ENCODE assay signal across 9 mouse cellular contexts in genomic region chr12:55433802-55434435, GRCm38 (mm10). TPM values are rescaled to one million over a fixed set of nuclear protein-coding genes. Genes with fewer than 3 reads are reported as not detected.
A peak's percentile ranks its signal among the peaks of the same experiment; 100 is the strongest.
DNase-seq lines count a peak whose midpoint lies in the region; ATAC-seq and TF ChIP-seq lines count a peak whose summit lies in the region.
"Had no signal": no experiment of that assay in that cellular context is flagged by ENCODE, and none has a peak within 500 bp of the region (broad histone marks: within the 10 kb centered on the region; RNA-seq: fewer than 3 reads in every experiment).

No protein-coding gene starts in this region.

- H3K27ac ChIP-seq in limb, embryonic 14.5 days (replicated peaks; ENCODE audit: low read depth, low read length), result no peak overlapping the region
- H3K27ac ChIP-seq in limb, embryonic 10.5 days, result no peak overlapping the region
- peak overlapping the region; percentile 17 for H3K27ac ChIP-seq in small intestine, adult 2 months (ENCODE audit: insufficient read depth, low read depth, low read length)
- H3K27ac ChIP-seq: neural tube, embryonic 12.5 days had no signal

- H3K27me3 ChIP-seq in limb, embryonic 14.5 days (ENCODE audit: control insufficient read depth, insufficient read depth, low read length), result no peaks in the 10 kb centered on the region
- H3K27me3 ChIP-seq in limb, embryonic 10.5 days (ENCODE audit: low read depth, poor library complexity, severe bottlenecking), result no peaks in the 10 kb centered on the region
- no peaks in the 10 kb centered on the region for H3K27me3 ChIP-seq in small intestine, adult 2 months (ENCODE audit: control insufficient read depth, insufficient read depth, low read length)
- H3K27me3 ChIP-seq: neural tube, embryonic 12.5 days had no signal

- ATAC-seq in limb, embryonic 14.5 days (ENCODE audit: low FRiP score, low read depth), result no peak
- peak; percentile 47 for ATAC-seq in inflammation-experienced regulatory T-cells, adult 6 months

- H3K4me1 ChIP-seq in limb, embryonic 14.5 days (ENCODE audit: control insufficient read depth, insufficient read depth, low read length), result peaks cover 18% of the 10 kb centered on the region
- H3K4me1 ChIP-seq in limb, embryonic 10.5 days, result peaks cover 24% of the 10 kb centered on the region
- peaks cover 32% of the 10 kb centered on the region for H3K4me1 ChIP-seq in small intestine, adult 2 months (ENCODE audit: control insufficient read depth, insufficient read depth, insufficient read length, low read length)

- H3K9ac ChIP-seq in limb, embryonic 14.5 days (ENCODE audit: low read depth, low read length, severe bottlenecking), result no peak overlapping the region
- H3K9ac ChIP-seq: neural tube, embryonic 12.5 days had no signal

- no peaks in the 10 kb centered on the region for H3K36me3 ChIP-seq in limb, embryonic 14.5 days (ENCODE audit: control insufficient read depth, insufficient read depth, low read length)
- H3K36me3 ChIP-seq in limb, embryonic 10.5 days, result no peaks in the 10 kb centered on the region
- no peaks in the 10 kb centered on the region for H3K36me3 ChIP-seq in small intestine, adult 2 months (ENCODE audit: control insufficient read depth, insufficient read depth, low read length)
- H3K36me3 ChIP-seq: neural tube, embryonic 12.5 days had no signal

- H3K4me2 ChIP-seq in limb, embryonic 14.5 days (replicated peaks; ENCODE audit: low read depth, low read length, severe bottlenecking), result no peak overlapping the region
- H3K4me2 ChIP-seq: neural tube, embryonic 12.5 days had no signal

- no peak for TF ChIP-seq POLR2A in limb, embryonic 14.5 days (IDR thresholded peaks at IDR 0.05; ENCODE audit: borderline replicate concordance, extremely low read depth, insufficient read depth, insufficient read length)
- no peak for TF ChIP-seq POLR2A in small intestine, adult 2 months (IDR thresholded peaks at IDR 0.05; ENCODE audit: low read depth, low read length)

- no peaks in the 10 kb centered on the region for H3K9me3 ChIP-seq in limb, embryonic 14.5 days (ENCODE audit: control insufficient read depth, low read length)
- no peaks in the 10 kb centered on the region for H3K9me3 ChIP-seq in limb, embryonic 10.5 days (replicated peaks)
- H3K9me3 ChIP-seq: neural tube, embryonic 12.5 days had no signal

- no peak for TF ChIP-seq CTCF in small intestine, adult 2 months (IDR thresholded peaks at IDR 0.05; ENCODE audit: extremely low read depth, insufficient read length, insufficient replicate concordance, low read depth, low read length)

- no peak overlapping the region for H3K4me3 ChIP-seq in limb, embryonic 14.5 days (replicated peaks; ENCODE audit: low read length)
- no peak overlapping the region for H3K4me3 ChIP-seq in limb, embryonic 10.5 days
- H3K4me3 ChIP-seq in small intestine, adult 2 months (ENCODE audit: low read depth, low read length), result no peak overlapping the region
- H3K4me3 ChIP-seq: neural tube, embryonic 12.5 days had no signal

- 50% methylated on average over 8 of the region's 8 CpGs for WGBS in limb, embryonic 14.5 days
- WGBS in limb, embryonic 10.5 days, result 49% methylated on average over 8 of the region's 8 CpGs
- WGBS in small intestine, adult 2 months, result 13% methylated on average over 8 of the region's 8 CpGs

- peak; percentile 54 for DNase-seq in limb, embryonic 14.5 days (ENCODE audit: low spot score)
- DNase-seq in limb, embryonic 10.5 days (ENCODE audit: low spot score), result no peak
- DNase-seq in T-cell, adult 2 months (ENCODE audit: low spot score), result peak; percentile 25
- DNase-seq in layer of hippocampus, postnatal 36 days, result no peak
- DNase-seq in ovary, postnatal 14 days (ENCODE audit: low spot score), result no peak
- no peak for DNase-seq in adrenal gland, adult 8-10 months

RNA-seq across cellular contexts. Expression of gene Psma6, which starts 49.9 kb away (rescaled TPM):
- polyA plus RNA-seq in limb, embryonic 14.5 days (2012; rRNA removed), result 140 and 167 TPM in 2 replicates
- polyA plus RNA-seq in limb, embryonic 14.5 days (2014; fragmentation: Nextera tagmentation; extraction: Ambion mirVana), result 416 and 425 TPM in 2 replicates
- 499 and 560 TPM in 2 replicates for polyA plus RNA-seq in limb, embryonic 10.5 days (2016; fragmentation: Nextera tagmentation; extraction: Ambion mirVana)
- 100 to 1,000 TPM; 255 to 323 (median 266) TPM for polyA plus RNA-seq in inflammation-experienced regulatory T-cells, adult 6 months (2017; shearing (Covaris generic))
- polyA plus RNA-seq in small intestine, adult 2 months (2012; rRNA removed), result 13.8 and 17.3 TPM in 2 replicates
- 100 to 1,000 TPM; 142 to 152 TPM for total RNA-seq in layer of hippocampus, postnatal 36 days (2021)
- 100 to 1,000 TPM; 196 to 232 (median 214) TPM for total RNA-seq in adrenal gland, adult 8-10 months (2022)

RNA-seq across cellular contexts. Expression of gene Nfkbia, which starts 58.5 kb away (rescaled TPM):
- 76.0 and 110 TPM in 2 replicates for polyA plus RNA-seq in limb, embryonic 14.5 days (2012; rRNA removed)
- 111 and 123 TPM in 2 replicates for polyA plus RNA-seq in limb, embryonic 14.5 days (2014; fragmentation: Nextera tagmentation; extraction: Ambion mirVana)
- polyA plus RNA-seq in limb, embryonic 10.5 days (2016; fragmentation: Nextera tagmentation; extraction: Ambion mirVana), result 38.0 and 56.9 TPM in 2 replicates
- 100 to 1,000 TPM; 545 to 574 (median 562) TPM for polyA plus RNA-seq in inflammation-experienced regulatory T-cells, adult 6 months (2017; shearing (Covaris generic))
- 171 and 272 TPM in 2 replicates for polyA plus RNA-seq in small intestine, adult 2 months (2012; rRNA removed)
- 10 to 100 TPM; 36.5 to 44.3 TPM for total RNA-seq in layer of hippocampus, postnatal 36 days (2021)
- 10 to 100 TPM; 76.2 to 98.5 (median 86.4) TPM for total RNA-seq in adrenal gland, adult 8-10 months (2022)

Comparison
In these comparisons a context has a peak if more than half of its experiments do, and no peak if none do; other contexts are left out.
1. DNase-seq: peak in limb, embryonic 14.5 days (single experiment) and T-cell, adult 2 months (single experiment); none in limb, embryonic 10.5 days (single experiment), layer of hippocampus, postnatal 36 days (0 of 2), ovary, postnatal 14 days (single experiment) and adrenal gland, adult 8-10 months (single experiment).